Mouse (Mus musculus): ENCODE data around the gene Chid1.

DNA sequence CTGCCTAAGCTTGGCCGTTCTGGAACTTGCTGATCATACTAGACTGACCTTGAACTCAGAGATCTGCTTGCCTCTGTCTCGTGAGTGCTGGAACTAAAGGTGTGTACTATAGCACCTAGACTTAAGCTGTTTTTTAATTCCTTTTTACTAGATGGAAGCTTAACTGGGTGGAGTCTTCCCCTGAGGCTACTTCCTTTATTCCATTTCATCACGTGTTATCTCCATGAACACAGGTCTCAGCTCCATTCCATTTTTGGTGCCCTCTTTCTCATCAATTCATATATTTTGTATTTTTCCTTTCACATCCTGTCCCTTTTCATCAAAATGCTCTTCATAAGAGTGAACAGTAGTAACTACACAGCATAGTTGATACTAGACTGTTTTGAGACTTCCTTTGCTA, 38.1 kb upstream of the Chid1 start:
- TF ChIP-seq POLR2A (IDR thresholded peaks at IDR 0.05; ENCODE audit: control insufficient read depth, low read depth, low read length), result no peak
- TF ChIP-seq CTCF (IDR thresholded peaks at IDR 0.05; ENCODE audit: control insufficient read depth, insufficient read depth, insufficient replicate concordance, low read depth, low read length), result no peak

Measured in testis, adult 2 months (tissue).